Mouse (Mus musculus) midbrain, embryonic 10.5 days (tissue): ENCODE measurements at regions not wholly inside any gene's neighbourhood (a gene's known extent, or its start where the extent isn't known, plus 50 kb on each side); places are given as distances from the start of the nearest gene placed in this dataset.

ENCODE experiments used
- DNase-seq: peaks from one replicate; pipeline ENCODE4 v3.0.0-alpha.2; 2017; ENCODE audit warnings: low spot score
- H3K27ac ChIP-seq: fragments of 300-500 bp; sonication (generic); replicated peaks from 2 replicates; pipeline ENCODE4 v1.5.1; 2016; ENCODE audit warnings: mild to moderate bottlenecking
- H3K27me3 ChIP-seq: fragments of 300-500 bp; sonication (generic); 2 replicates; pipeline ENCODE4 v1.6.1; 2016; ENCODE audit warnings: low read depth, mild to moderate bottlenecking; ENCODE audit not compliant: poor library complexity, severe bottlenecking
- H3K36me3 ChIP-seq: fragments of 300-500 bp; sonication (generic); 2 replicates; pipeline ENCODE4 v1.6.1; 2016; ENCODE audit warnings: mild to moderate bottlenecking, moderate library complexity
- H3K4me1 ChIP-seq: fragments of 300-500 bp; sonication (generic); 2 replicates; pipeline ENCODE4 v1.6.1; 2016
- H3K4me3 ChIP-seq: fragments of 300-500 bp; sonication (generic); 2 replicates; pipeline ENCODE4 v1.5.1; 2016; ENCODE audit warnings: mild to moderate bottlenecking, moderate library complexity
- H3K9me3 ChIP-seq: fragments of 300-500 bp; sonication (generic); replicated peaks from 2 replicates; pipeline ENCODE4 v1.6.1; 2016; ENCODE audit warnings: mild to moderate bottlenecking
- WGBS: fragments of 180-500 bp; shearing (Covaris S2); methylation state at CpG from one replicate; pipeline ENCODE4 v1.1.7; 2016; 5-methylcytosine and 5-hydroxymethylcytosine counted together

DNA sequence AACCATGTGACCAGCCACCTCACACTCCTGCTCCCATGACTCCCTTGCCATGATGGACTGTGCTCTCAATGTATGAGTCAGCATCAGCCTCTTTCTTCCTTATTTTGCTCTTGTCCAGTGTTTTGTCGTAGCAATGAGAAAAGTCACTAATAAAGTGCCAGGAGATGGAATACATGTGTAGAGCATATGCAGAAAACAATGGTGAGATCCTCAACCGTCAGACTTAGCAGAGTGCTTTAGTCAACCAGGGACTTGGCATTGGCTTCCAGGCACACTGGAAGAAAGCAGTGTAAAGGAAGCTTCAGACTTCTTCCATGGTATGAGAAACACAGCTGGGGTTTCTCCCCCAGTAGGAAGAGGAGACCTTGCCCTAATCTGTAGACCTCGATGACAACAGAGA, 306.3 kb upstream of the Klf4 start:
- Histone ChIP-seq H3K27ac (no peak overlapping the region), H3K9me3 (no peaks in the 10 kb centered on the region), H3K36me3 (no peaks in the 10 kb centered on the region), H3K27me3 (no peaks in the 10 kb centered on the region), H3K4me1 (no peaks in the 10 kb centered on the region), H3K4me3 (no peak overlapping the region)
- WGBS: 88% methylated on average over 3 of the region's 3 CpGs
- DNase-seq: no peak

DNA sequence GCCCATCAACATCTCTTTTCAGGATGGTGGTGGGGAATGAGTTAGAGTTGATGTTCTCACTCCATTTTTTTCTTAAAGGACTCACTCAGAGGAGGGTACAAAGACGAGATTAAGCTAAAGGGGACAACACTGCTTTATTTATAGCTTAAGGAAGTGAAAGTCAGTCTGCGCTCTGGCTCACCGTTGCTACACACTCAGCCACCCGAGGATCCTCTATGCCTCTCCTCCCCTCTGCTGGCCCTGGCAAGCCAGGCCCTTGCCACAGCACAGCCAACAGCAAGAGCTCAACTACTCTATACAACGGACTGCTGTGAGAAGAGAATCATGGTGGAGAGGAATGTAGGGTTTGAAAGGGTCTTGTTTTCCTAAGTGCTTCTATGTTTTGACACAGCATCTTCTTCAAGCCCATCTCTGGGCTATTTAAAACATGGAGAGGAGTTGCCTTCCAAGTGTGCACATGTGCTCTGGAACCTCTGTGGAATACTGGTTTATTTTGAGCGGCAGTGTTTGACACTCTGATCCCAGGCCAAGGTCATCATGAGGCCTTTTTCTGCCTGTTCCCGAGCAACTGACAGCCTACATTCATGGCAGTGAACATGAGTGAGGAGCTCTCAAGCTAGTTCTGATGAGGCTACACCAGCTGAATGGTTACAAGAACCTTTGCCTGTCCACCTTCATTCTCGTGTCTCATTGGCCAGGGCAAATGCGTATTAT, 291.9 kb upstream of the Klf4 start:
- Histone ChIP-seq H3K27ac (no peak overlapping the region), H3K9me3 (no peaks in the 10 kb centered on the region), H3K4me3 (no peak overlapping the region), H3K27me3 (no peaks in the 10 kb centered on the region), H3K36me3 (no peaks in the 10 kb centered on the region), H3K4me1 (no peaks in the 10 kb centered on the region)
- 88% methylated on average over 9 of the region's 9 CpGs for WGBS
- no peak for DNase-seq

DNA sequence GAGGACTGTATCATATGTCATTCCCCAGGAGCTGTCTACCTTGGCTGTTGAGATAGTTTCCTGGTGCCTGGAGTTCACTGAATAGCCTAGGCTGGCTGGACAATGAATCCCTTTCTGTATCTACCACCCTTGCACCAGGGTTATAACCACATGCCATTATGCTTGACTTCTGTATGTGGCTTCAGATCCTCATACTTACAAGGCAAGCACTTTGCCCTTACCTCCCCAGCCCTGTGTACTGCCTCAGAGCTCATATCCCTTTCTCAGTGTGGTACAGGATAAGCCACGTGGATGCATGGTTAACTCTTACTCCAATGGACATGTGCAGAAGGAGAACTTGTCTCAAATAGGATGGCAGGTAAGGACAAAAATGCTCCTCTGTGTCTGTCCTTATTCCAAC, 291.3 kb upstream of the Klf4 start:
- no peak overlapping the region for H3K27ac ChIP-seq
- no peaks in the 10 kb centered on the region for H3K4me1 ChIP-seq
- no peaks in the 10 kb centered on the region for H3K27me3 ChIP-seq
- H3K36me3 ChIP-seq: no peaks in the 10 kb centered on the region
- no peak for DNase-seq
- H3K4me3 ChIP-seq: no peak overlapping the region
- no peaks in the 10 kb centered on the region for H3K9me3 ChIP-seq
- 84% methylated on average over 1 of the region's 1 CpGs for WGBS

DNA sequence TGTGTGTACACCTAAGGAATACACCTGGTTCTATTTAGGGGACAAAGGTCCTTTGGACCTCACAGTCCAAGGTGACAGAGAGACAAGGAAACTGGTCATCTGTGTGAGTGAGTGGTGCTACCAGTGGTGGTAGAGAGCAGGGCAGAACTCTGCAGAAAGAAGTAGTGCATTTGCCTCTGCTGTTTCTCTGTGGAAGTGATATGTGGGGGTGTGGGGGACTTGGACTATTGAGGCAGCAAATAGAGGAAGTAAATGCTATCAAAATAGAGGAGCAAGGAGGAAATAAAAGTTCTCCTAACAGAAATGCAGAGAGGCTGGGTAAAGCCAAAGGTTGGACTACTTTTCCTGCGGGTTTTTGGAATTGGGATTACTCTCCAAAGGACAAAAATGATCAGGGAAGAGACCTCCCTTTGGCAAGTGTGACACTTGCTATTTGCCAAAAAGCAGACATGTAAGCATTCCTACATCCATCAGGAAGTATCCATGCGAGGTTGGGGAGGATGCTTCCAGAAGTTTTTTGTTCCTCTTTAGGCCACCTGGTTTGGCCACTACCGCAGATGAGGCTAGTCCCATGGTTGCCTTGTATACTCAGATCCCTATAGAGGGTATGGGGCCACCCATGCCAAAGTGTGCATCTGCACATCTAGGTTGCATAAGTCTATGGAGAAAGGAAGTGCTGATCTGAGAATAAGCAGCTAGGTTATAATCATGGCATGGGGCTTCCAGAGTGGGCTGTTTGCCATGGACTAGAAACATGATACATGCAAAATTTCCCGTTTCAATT, 285.0 kb upstream of the Klf4 start:
- Histone ChIP-seq H3K9me3 (no peaks in the 10 kb centered on the region), H3K27me3 (no peaks in the 10 kb centered on the region), H3K4me3 (no peak overlapping the region), H3K36me3 (no peaks in the 10 kb centered on the region), H3K4me1 (no peaks in the 10 kb centered on the region), H3K27ac (no peak overlapping the region)
- no peak for DNase-seq
- 92% methylated on average over 4 of the region's 4 CpGs for WGBS

DNA sequence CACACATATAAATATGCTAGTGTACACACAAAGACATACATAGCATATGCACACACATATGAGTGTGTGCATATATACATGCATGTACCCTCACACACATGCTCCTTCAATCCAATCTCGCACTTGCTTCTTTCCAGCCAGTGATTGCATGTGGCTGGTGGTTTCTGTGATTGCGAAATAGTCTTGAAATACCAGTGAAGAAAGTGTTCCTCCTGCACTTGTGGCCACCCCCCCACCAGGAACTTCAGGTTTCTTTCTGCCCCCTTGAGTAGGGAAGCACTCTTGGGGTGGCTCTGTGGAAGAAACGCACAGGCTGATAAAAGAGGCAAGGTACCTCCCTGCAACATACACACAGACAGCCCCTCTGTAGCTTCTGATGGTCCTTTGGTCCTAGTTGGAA, 283.6 kb upstream of the Klf4 start:
- 92% methylated on average over 3 of the region's 3 CpGs for WGBS

DNA sequence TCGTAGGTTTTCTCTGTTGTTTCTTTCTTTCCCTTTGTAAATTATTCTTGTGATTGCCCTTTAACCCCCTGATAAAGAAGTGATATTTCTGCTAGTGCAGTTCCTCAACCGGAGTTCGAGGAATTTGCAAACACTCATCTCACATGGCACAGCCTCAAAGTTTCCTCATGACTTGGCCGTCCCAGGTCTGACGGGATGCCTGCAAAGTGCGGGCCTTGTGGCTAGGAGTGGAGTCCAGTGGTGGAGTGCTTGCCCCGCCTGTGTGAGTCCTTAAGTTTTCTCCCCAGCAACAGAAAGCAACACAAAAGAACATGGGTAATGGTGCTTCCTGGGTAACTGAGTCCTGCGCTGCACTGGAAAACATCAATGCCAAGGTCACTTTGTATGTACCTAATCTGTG, 280.6 kb upstream of the Klf4 start:
- no peak overlapping the region for H3K27ac ChIP-seq
- no peaks in the 10 kb centered on the region for H3K36me3 ChIP-seq
- H3K4me1 ChIP-seq: no peaks in the 10 kb centered on the region
- no peak for DNase-seq
- no peak overlapping the region for H3K4me3 ChIP-seq
- H3K9me3 ChIP-seq: no peaks in the 10 kb centered on the region
- H3K27me3 ChIP-seq: no peaks in the 10 kb centered on the region
- 91% methylated on average over 8 of the region's 8 CpGs for WGBS

More for the DNA sequence above, 283.6 kb upstream of the Klf4 start:
- Histone ChIP-seq H3K4me1 (no peaks in the 10 kb centered on the region), H3K4me3 (no peak overlapping the region), H3K27me3 (no peaks in the 10 kb centered on the region), H3K9me3 (no peaks in the 10 kb centered on the region), H3K36me3 (no peaks in the 10 kb centered on the region), H3K27ac (no peak overlapping the region)
- no peak for DNase-seq

DNA sequence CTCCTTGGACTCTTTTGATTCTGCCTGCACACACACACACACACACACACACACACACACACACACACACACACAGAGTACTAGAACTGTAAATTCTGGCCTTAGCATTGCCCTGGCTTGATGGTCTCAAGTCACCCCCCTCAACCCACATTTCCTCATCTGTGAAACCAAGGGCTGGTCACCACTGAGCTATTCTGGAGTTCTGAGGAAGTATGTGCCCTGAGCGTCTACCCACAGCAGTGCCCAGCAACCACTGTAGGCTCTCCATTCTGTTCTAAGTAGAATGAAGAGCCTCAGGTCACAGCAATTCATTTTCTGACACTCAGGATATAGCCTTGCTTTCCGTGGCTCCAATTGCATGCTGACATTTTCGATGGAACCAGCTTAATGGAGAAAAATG, 279.4 kb upstream of the Klf4 start:
- Histone ChIP-seq H3K27ac (no peak overlapping the region), H3K36me3 (no peaks in the 10 kb centered on the region), H3K4me3 (no peak overlapping the region), H3K9me3 (no peaks in the 10 kb centered on the region), H3K27me3 (no peaks in the 10 kb centered on the region), H3K4me1 (no peaks in the 10 kb centered on the region)
- 86% methylated on average over 3 of the region's 3 CpGs for WGBS
- DNase-seq: no peak

DNA sequence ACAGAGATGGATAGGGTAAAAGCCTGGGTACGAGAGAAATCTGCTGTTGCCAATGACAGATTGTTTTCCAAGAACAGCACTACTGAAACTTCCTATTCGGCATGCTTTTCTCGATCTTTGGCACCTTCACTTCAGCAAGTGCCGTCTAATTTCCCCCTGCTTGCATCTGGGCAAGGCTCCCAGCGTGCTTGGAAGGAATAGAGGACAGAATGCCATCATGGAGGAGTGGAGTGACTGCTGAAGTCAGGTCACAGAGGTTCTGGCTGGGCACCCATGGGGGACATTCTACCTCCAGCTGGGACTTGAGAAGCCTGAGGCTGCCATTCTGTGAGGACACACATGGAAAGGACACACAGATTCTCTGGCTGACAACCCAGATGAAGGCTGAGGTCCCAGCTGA, 276.2 kb upstream of the Klf4 start:
- Histone ChIP-seq H3K4me3 (no peak overlapping the region), H3K9me3 (no peaks in the 10 kb centered on the region), H3K4me1 (peaks cover 5% of the 10 kb centered on the region), H3K27ac (no peak overlapping the region), H3K36me3 (no peaks in the 10 kb centered on the region), H3K27me3 (no peaks in the 10 kb centered on the region)
- no peak for DNase-seq
- WGBS: 84% methylated on average over 5 of the region's 5 CpGs

DNA sequence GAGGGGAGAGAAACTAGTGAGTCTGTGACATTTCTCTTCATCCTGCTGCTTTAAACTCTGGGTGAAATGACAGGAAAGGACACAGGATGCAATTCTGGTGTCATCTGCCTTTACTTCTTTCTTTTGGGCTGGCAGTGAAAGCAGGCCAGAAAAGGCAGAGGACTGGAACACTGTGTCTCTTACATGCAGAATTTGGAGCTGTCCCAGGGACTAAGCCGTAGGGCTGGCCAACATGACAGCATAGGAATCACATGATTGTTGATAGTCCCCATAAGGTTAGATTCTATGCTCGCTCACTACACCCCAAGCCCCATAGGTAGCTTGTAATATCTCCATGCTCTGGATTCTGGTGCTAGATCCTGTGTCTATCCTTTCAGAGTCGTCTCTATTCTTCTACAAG, 274.5 kb upstream of the Klf4 start:
- Histone ChIP-seq H3K4me1 (peaks cover 5% of the 10 kb centered on the region), H3K36me3 (no peaks in the 10 kb centered on the region), H3K9me3 (no peaks in the 10 kb centered on the region), H3K4me3 (no peak overlapping the region), H3K27ac (no peak overlapping the region), H3K27me3 (no peaks in the 10 kb centered on the region)
- 86% methylated on average over 3 of the region's 3 CpGs for WGBS
- DNase-seq: no peak

DNA sequence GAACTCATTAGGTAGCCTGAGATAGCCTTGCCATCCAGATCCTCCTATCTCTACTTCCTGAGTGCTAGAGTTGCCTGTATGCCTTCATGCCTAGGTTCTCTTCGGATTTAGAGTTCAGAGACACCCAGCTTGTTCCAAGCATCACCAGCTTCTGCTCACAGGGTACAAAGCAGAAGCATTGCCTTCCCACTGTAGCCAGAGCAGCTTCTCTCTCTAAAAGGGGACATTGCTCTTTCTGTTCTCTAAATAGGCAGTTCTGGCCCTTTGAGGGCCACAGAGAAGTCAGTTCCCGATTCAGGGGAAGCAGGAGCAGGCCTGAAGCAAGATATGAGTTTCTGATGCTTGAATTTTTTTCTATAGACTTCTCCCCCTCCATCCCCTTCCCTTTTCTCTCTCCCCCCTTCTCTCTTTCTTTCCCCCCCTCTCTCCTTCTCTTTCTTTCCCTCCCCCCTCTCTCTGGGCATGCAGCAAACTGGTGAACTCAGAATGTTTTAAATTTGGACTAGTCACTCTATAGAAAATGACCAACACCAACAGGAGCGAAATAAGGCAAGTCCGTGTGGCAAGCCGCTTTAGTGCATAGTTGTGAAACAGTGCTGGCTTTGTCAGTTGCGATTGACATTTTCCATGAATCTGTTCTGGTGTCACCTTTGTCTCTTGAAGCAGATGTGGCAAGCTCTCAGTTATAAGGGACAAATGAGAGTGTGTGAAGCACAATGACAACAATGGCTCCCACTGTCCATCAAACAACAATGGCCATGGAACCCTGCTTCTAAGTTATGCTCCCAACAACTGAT, 273.2 kb upstream of the Klf4 start:
- Histone ChIP-seq H3K9me3 (no peaks in the 10 kb centered on the region), H3K4me1 (peaks cover 5% of the 10 kb centered on the region), H3K27me3 (no peaks in the 10 kb centered on the region), H3K4me3 (no peak overlapping the region), H3K36me3 (no peaks in the 10 kb centered on the region), H3K27ac (no peak overlapping the region)
- no peak for DNase-seq
- WGBS: 88% methylated on average over 6 of the region's 6 CpGs

DNA sequence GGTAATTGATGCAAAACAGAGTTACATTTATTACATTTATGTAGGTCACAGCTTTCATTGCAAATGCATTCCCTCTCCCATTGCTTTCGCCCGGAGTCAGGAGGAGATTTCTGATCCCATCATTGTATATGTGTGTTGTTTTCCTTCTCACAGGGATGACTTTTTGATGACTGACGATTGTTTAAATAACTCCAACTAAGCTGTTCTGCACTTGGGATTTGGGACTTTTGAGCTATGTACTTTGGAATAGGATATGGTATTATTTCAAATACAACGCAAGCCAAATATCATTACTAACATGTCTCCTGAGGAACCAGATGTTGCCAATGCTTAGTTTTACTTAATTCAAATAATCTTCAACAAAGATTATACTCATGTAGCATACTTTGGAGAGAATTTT, 269.8 kb upstream of the Klf4 start:
- no peak overlapping the region for H3K4me3 ChIP-seq
- no peaks in the 10 kb centered on the region for H3K36me3 ChIP-seq
- no peaks in the 10 kb centered on the region for H3K27me3 ChIP-seq
- peaks cover 5% of the 10 kb centered on the region for H3K4me1 ChIP-seq
- WGBS: 88% methylated on average over 4 of the region's 4 CpGs
- no peak for DNase-seq
- no peaks in the 10 kb centered on the region for H3K9me3 ChIP-seq
- H3K27ac ChIP-seq: no peak overlapping the region

DNA sequence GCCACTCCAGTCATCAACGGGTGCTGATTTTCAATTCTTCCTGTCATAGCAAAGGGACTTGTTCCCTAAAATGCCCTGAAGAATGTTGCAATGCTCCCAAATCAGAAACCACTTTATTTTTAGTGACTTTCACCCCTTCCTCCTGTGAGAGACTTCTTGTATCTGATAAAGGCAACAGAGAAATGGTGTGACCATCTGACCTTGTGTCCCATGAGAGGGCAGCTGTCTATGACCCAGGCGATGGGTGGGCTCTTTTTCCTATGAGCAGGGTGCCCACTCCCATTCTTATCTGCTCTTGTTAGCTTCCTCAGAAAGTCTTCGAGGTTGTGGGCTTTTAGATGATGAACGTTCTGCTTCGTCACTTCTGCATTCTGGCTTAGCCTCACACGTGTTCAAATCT, 265.8 kb upstream of the Klf4 start:
- H3K4me1 ChIP-seq: no peaks in the 10 kb centered on the region
- H3K4me3 ChIP-seq: no peak overlapping the region
- DNase-seq: no peak
- H3K36me3 ChIP-seq: no peaks in the 10 kb centered on the region
- H3K27me3 ChIP-seq: no peaks in the 10 kb centered on the region
- H3K27ac ChIP-seq: no peak overlapping the region
- no peaks in the 10 kb centered on the region for H3K9me3 ChIP-seq
- WGBS: 87% methylated on average over 6 of the region's 6 CpGs

DNA sequence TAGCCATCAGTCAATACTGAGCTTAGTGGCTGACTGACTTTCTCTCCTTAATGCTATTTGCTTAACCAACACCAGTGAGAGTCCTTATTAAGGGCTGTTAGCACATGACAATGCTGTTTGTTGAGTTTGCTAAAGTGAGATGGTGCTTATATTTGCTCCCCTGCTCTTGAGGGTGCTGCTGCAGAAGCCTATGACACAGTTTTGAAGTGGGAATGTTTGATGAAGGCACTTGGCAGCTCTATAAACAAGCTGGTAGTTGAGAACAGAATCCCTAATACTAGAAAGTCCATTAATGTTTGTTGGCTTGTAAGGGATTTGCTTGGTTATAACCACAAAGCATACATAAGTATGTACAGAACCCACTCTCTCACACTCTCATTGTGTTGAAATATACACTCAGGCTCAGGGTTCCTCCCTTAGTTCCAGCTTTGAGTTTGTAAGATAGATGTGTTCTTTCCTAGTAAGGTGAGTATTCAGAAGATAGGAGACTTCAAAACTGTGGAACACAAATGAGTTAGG, 249.1 kb upstream of the Klf4 start:
- Histone ChIP-seq H3K27ac (no peak overlapping the region), H3K4me1 (no peaks in the 10 kb centered on the region), H3K4me3 (no peak overlapping the region), H3K27me3 (no peaks in the 10 kb centered on the region), H3K9me3 (no peaks in the 10 kb centered on the region), H3K36me3 (no peaks in the 10 kb centered on the region)
- no peak for DNase-seq
